Mouse (Mus musculus) embryonic fibroblast, embryonic 13.5 days (primary cell): ENCODE data around the gene Hoxa3.

ENCODE experiments used
- CTCF ChIP-seq: IDR thresholded peaks from 2 replicates; pipeline ENCODE4 v1.5.1; 2011; ENCODE audit warnings: mild to moderate bottlenecking, control low read depth, low read length, moderate library complexity, borderline replicate concordance; ENCODE audit not compliant: insufficient read depth
- POLR2A ChIP-seq: IDR thresholded peaks from 2 replicates; pipeline ENCODE4 v1.6.1; 2011; ENCODE audit warnings: low read depth, mild to moderate bottlenecking, control low read depth, low read length, moderate library complexity

DNA sequence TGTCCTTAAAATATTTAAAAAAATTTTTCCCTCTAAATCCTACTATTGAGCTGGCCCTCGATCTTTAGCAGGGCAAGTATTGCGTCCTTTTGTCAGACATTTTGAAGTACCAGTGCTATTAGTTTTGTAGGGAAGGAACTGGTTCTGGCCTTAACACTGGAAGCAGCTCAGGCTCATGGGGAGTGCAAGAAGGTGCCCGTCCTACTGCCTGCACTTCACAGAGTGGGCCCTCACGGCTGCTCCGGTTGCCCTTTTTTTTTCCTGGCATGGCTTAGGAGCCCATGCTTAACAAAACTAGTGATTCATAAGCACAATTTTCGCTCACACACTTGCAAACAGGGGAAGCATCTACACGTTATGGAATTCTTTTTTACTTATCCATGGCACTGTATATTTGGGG lies 25.8 kb upstream of the Hoxa3 start:
- TF ChIP-seq CTCF (no peak), POLR2A (no peak)
